Mouse (Mus musculus) lung, embryonic 14.5 days (tissue): ENCODE results near the gene Gm20388. TPM values are rescaled to one million over a fixed set of nuclear protein-coding genes. Genes with fewer than 3 reads are reported as not detected.

Source experiments
- ATAC-seq: fragments of 200-750 bp; cut with Nextera tagmentation; 2 replicates; pipeline ENCODE4 v1.8.0; 2017; ENCODE audit warnings: mild to moderate bottlenecking, moderate TSS enrichment, moderate library complexity; ENCODE audit not compliant: insufficient read depth
- DNase-seq: peaks from one replicate; pipeline ENCODE4 v3.0.0-alpha.2; 2015
- H3K27ac ChIP-seq: fragments of 300-500 bp; sonication (generic); 2 replicates; pipeline ENCODE4 v1.5.1; 2014; ENCODE audit warnings: low read depth, mild to moderate bottlenecking, moderate library complexity
- H3K27me3 ChIP-seq: fragments of 300-500 bp; sonication (generic); 2 replicates; pipeline ENCODE4 v1.6.1; 2014; ENCODE audit warnings: low read length, control low read depth; ENCODE audit not compliant: insufficient read depth
- H3K36me3 ChIP-seq: fragments of 300-500 bp; sonication (generic); 2 replicates; pipeline ENCODE4 v1.6.1; 2014; ENCODE audit warnings: control low read depth; ENCODE audit not compliant: insufficient read depth
- H3K4me1 ChIP-seq: fragments of 300-500 bp; sonication (generic); 2 replicates; pipeline ENCODE4 v1.6.1; 2014; ENCODE audit warnings: antibody characterized with exemption, control low read depth; ENCODE audit not compliant: insufficient read depth
- H3K4me2 ChIP-seq: fragments of 300-500 bp; sonication (generic); 2 replicates; pipeline ENCODE4 v1.6.1; 2014; ENCODE audit warnings: mild to moderate bottlenecking
- H3K4me3 ChIP-seq: fragments of 300-500 bp; sonication (generic); 2 replicates; pipeline ENCODE4 v1.5.1; 2014; ENCODE audit warnings: low read depth, low read length
- H3K9ac ChIP-seq: fragments of 300-500 bp; sonication (generic); 2 replicates; pipeline ENCODE4 v1.6.1; 2014
- H3K9me3 ChIP-seq: fragments of 300-500 bp; sonication (generic); 2 replicates; pipeline ENCODE4 v1.6.1; 2016; ENCODE audit warnings: low read depth, low read length, control low read depth
- CTCF ChIP-seq: IDR thresholded peaks from 2 replicates; pipeline ENCODE4 v1.5.1; 2016; ENCODE audit warnings: antibody characterized with exemption, low read depth
- WGBS: fragments of 180-500 bp; shearing (Covaris S2); extraction: QIAGEN DNeasy Blood & Tissue Kit; methylation state at CpG from one replicate; pipeline ENCODE4 v1.1.7; 2014; 5-methylcytosine and 5-hydroxymethylcytosine counted together
- polyA plus RNA-seq: library from polyadenylated mRNA; unstranded; fragments of >200 nt; fragmentation: Nextera tagmentation; extraction: Ambion mirVana; gene quantifications from 2 replicates; pipeline ENCODE4 v1.2.1, GENCODE M21; 2014

Gene Gm20388
- polyA plus RNA-seq, 1 experiment from 2014 or later, result not detected

DNA sequence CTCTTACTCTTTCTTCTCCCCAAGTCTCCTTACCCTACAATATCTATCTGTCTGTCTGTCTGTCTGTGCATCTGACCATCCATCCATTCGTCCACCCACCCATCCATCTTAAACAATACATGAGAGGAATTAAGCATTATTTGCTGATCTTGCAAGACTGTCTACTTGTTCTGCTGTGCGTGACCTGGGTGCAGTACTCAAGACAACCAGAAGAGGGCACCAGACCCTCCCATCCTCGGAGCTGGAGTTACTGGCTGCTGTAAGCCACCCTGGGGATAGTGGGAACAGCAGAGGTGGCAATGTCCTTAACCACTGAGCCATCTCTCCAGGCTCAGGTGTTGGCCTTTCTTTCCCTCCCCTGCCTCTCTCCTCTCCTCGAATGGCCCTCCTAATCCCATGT is 987.4 kb downstream of the Gm20388 start:
- Histone ChIP-seq H3K9ac (no peak overlapping the region), H3K27me3 (peaks cover 8% of the 10 kb centered on the region; the same call in 1 of the 2 replicates), H3K4me1 (peaks cover 56% of the 10 kb centered on the region), H3K4me3 (no peak overlapping the region), H3K27ac (peak overlapping the region; percentile 90), H3K36me3 (no peaks in the 10 kb centered on the region), H3K9me3 (no peaks in the 10 kb centered on the region), H3K4me2 (no peak overlapping the region)
- TF ChIP-seq CTCF, result peak; percentile 89
- WGBS, result 47% methylated on average over 4 of the region's 4 CpGs
- DNase-seq (peak; percentile 83), ATAC-seq (no peak)

DNA sequence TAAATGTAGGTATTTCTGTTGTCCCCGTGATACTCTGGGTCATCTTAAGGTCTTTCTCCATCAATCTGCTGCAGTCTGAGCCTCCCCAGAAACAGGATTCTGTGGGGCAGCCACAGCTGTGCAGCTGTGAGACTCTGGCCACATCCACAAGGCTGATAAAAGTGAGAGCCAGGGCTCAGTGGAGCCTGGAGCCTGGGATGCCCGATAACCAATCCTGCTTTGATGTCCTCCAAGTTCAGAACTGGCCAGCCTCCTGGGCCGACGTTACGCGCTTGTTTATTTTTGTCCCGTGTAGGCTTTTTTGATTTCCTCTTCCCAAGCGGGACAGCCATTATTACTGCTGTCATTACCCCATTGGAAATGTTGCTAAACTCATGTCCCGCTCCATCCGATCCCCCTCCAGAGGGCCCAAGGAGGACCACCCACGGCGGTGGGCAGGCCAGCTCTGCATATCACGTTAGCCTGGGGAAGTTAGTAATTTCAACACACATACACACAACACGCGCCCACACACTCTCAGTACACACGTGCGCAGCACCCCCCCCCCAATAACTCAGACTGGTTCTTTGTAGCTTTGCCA is 988.3 kb downstream of the Gm20388 start:
- Histone ChIP-seq H3K27me3 (peaks cover 3% of the 10 kb centered on the region; the same call in 1 of the 2 replicates), H3K4me1 (peaks cover 51% of the 10 kb centered on the region), H3K4me2 (peak overlapping the region; percentile 27; the same call in 1 of the 2 replicates), H3K4me3 (no peak overlapping the region), H3K27ac (peak overlapping the region; percentile 90), H3K36me3 (no peaks in the 10 kb centered on the region), H3K9ac (no peak overlapping the region), H3K9me3 (no peaks in the 10 kb centered on the region)
- no peak for TF ChIP-seq CTCF
- ATAC-seq, result peak; percentile 88
- peak; percentile 91 for DNase-seq
- 18% methylated on average over 17 of the region's 17 CpGs for WGBS

- H3K4me1 ChIP-seq, result peaks cover 32% of the 10 kb centered on the region
- ATAC-seq, result no peak
- peak overlapping the region; percentile 86 for H3K27ac ChIP-seq
- no peak for TF ChIP-seq CTCF
- H3K36me3 ChIP-seq, result no peaks in the 10 kb centered on the region
- peak; percentile 81 for DNase-seq
- no peak overlapping the region; the same call in 1 of the 2 replicates for H3K4me2 ChIP-seq
- 9% methylated on average over 11 of the region's 11 CpGs for WGBS
- 0 out of 2 replicates have a peak, but pooled peaks cover 3% of the 10 kb centered on the region for H3K27me3 ChIP-seq
- H3K9me3 ChIP-seq, result no peaks in the 10 kb centered on the region
- no peak overlapping the region for H3K9ac ChIP-seq
- H3K4me3 ChIP-seq, result no peak overlapping the region
Measured at GRCm38 (mm10) chr8:120902346-120902745, 991.7 kb downstream of the Gm20388 start.

DNA sequence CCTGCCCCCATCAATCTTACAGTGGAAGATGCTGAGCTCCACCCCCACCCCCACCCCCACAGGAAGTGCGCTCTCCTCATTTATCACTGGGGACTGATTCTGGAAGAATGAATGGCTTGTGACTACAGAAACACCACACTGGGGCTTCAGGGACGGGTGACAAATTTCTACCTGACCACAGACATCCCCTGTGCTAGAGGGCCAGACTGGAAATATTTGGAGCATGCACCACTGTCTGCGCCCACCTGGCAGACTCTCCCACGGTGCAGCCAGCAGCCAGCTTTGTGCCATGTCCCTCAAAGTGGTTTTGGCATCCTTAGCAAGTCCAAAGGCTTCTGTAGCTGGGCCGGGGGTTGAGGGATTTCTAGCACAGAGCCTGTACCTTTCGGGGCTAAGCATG is 997.0 kb downstream of the Gm20388 start:
- no peak overlapping the region for H3K27ac ChIP-seq
- TF ChIP-seq CTCF, result no peak
- peaks cover 11% of the 10 kb centered on the region; the same call in 1 of the 2 replicates for H3K4me1 ChIP-seq
- H3K27me3 ChIP-seq, result 0 out of 2 replicates have a peak, but pooled peaks cover 3% of the 10 kb centered on the region
- H3K9ac ChIP-seq, result no peak overlapping the region
- 37% methylated on average over 6 of the region's 6 CpGs for WGBS
- H3K9me3 ChIP-seq, result no peaks in the 10 kb centered on the region
- no peak overlapping the region for H3K4me2 ChIP-seq
- DNase-seq, result no peak
- H3K36me3 ChIP-seq, result no peaks in the 10 kb centered on the region
- no peak for ATAC-seq
- no peak overlapping the region for H3K4me3 ChIP-seq

GRCm38 (mm10) chr8:120910936-120911335 is 1000.3 kb downstream of the Gm20388 start:
- H3K4me3 ChIP-seq, result no peak overlapping the region
- H3K9ac ChIP-seq, result no peak overlapping the region
- WGBS, result 44% methylated on average over 2 of the region's 2 CpGs
- DNase-seq, result no peak
- H3K4me2 ChIP-seq, result no peak overlapping the region
- no peak overlapping the region for H3K27ac ChIP-seq
- no peaks in the 10 kb centered on the region for H3K27me3 ChIP-seq
- no peaks in the 10 kb centered on the region for H3K9me3 ChIP-seq
- H3K36me3 ChIP-seq, result no peaks in the 10 kb centered on the region
- no peak for TF ChIP-seq CTCF
- peaks cover 8% of the 10 kb centered on the region; the same call in 1 of the 2 replicates for H3K4me1 ChIP-seq
- no peak for ATAC-seq

- no peak overlapping the region for H3K27ac ChIP-seq
- no peak overlapping the region for H3K4me3 ChIP-seq
- no peaks in the 10 kb centered on the region for H3K9me3 ChIP-seq
- ATAC-seq (peak; percentile 36; the same call in 1 of the 2 replicates), DNase-seq (peak; percentile 58)
- H3K4me2 ChIP-seq, result no peak overlapping the region
- WGBS, result 22% methylated on average over 6 of the region's 6 CpGs
- no peak overlapping the region for H3K9ac ChIP-seq
- no peak for TF ChIP-seq CTCF
- H3K4me1 ChIP-seq, result peaks cover 8% of the 10 kb centered on the region; the same call in 1 of the 2 replicates
- H3K27me3 ChIP-seq, result no peaks in the 10 kb centered on the region
- no peaks in the 10 kb centered on the region for H3K36me3 ChIP-seq
Measured at GRCm38 (mm10) chr8:120912463-120912862, 1001.8 kb downstream of the Gm20388 start.

DNA sequence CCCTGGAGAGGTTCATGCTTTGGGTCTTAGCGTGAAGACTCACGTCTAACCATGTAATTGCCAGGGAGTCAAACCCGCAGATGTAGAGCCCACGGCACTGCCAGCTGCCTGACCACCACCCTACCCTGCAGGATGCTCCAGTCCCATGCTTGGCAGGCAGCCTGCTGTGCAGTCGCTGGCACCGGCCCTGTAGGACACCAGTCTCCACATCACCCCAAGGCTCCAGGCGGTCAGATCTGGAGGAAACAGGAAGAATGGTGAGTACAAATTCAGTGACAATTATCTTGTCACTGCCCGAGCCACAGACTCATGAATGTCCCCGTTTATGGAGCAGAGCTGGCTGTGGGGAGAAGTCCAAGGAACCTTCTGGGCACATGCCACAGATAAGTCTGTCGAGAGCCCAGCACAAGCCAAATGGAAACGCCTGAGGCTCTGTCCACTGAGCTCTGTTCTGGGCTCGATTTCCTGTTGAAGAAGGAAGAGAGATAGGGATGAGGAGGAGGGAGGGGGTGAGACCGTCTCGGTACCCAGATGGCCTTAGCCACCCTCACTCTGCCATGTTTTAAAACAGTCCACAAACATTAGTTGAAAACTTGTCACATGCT is 1006.3 kb downstream of the Gm20388 start:
- Histone ChIP-seq H3K36me3 (no peaks in the 10 kb centered on the region), H3K4me1 (peaks cover 8% of the 10 kb centered on the region; the same call in 1 of the 2 replicates), H3K4me3 (no peak overlapping the region), H3K27me3 (no peaks in the 10 kb centered on the region), H3K9me3 (no peaks in the 10 kb centered on the region), H3K27ac (no peak overlapping the region), H3K9ac (no peak overlapping the region), H3K4me2 (no peak overlapping the region)
- no peak for DNase-seq
- ATAC-seq, result no peak
- 45% methylated on average over 14 of the region's 14 CpGs for WGBS
- TF ChIP-seq CTCF, result no peak
